Mouse (Mus musculus) brain, embryonic 14.5 days (tissue): ENCODE measurements around the gene Rem2.

ENCODE experiments used
- CTCF ChIP-seq: fragments of 200-500 bp; IDR thresholded peaks from 2 replicates; pipeline ENCODE4 v1.5.1; 2012; ENCODE audit warnings: inconsistent platforms, mild to moderate bottlenecking, moderate library complexity, borderline replicate concordance; ENCODE audit not compliant: insufficient read depth, insufficient read length; ENCODE audit errors: extremely low read depth
- POLR2A ChIP-seq: fragments of 200-500 bp; IDR thresholded peaks from 2 replicates; pipeline ENCODE4 v1.6.1; 2012; ENCODE audit warnings: mild to moderate bottlenecking, inconsistent platforms, borderline replicate concordance; ENCODE audit not compliant: poor library complexity, insufficient read depth, insufficient read length, severe bottlenecking; ENCODE audit errors: extremely low read depth

DNA sequence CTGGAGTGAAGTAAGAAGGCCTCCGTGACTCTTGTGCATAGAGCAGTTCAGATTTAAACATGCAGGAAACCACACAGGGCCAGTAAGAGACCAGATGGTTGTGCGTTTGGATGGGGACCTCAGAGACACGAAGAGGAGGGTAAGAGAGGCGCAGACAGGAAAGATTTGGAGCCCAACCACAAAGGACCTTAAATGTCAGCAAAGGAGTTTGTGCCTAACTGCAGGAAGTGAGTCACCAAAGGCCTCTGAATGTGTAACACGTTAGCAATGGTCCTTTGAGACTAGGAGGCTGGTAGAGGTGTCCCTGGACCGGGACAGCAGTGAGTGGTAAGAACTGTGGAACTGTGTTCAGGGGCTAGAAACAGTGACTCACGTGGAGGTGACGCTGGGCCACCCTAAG is 5.5 kb downstream of the Rem2 start:
- TF ChIP-seq CTCF (no peak), POLR2A (no peak)
